Mouse (Mus musculus) erythroblast, embryonic 14.5 days (primary cell): ENCODE measurements around the gene Stil.

Experiments
- GATA1 ChIP-seq: IDR thresholded peaks from 2 replicates; pipeline ENCODE4 v1.6.1; 2012; ENCODE audit warnings: low read length, inconsistent platforms, mixed read lengths
- TAL1 ChIP-seq: IDR thresholded peaks from 3 replicates; pipeline ENCODE4 v1.6.1; 2012; ENCODE audit warnings: low read length, inconsistent platforms, mixed read lengths

- TF ChIP-seq GATA1 (no peak), TAL1 (no peak)
These were observed 62.5 kb downstream of the Stil start for GRCm38 (mm10) chr4:115062540-115062874.
